In the genomic region with DNA sequence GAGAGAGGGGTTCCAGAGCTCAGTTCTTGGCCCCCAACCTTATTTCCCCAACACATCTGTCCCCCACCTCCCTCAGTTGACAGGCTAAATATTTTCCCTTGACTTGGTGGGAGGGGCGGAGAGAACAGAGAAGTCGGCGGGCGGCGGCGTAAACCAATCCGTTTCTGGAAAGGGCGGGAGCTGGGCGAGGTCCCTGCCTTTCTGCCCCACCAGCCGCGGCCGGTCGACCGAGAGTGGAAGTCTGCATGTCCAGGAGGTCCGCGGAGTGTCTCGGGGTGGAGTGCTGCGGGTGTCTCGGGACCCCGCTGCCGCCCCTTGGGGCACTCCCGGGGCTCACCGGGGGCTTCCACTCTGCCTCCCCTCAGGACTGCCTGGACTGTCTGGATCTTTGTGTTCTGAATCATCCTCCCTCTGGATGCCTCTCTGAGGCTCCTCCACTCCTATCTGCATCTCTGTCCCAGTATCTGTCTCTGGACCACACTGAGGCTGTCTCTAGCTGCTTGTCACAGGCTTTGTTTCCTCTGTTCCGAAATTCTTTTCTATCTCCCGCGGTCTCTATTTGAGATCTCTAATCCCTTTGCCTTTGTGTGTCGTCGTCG, we compare ENCODE assay signal across 8 mouse cellular contexts. TPM values are rescaled to one million over a fixed set of nuclear protein-coding genes. Genes with fewer than 3 reads are reported as not detected.
A peak's percentile ranks its signal among the peaks of the same experiment; 100 is the strongest.
DNase-seq lines count a peak whose midpoint lies in the region; ATAC-seq and TF ChIP-seq lines count a peak whose summit lies in the region.

A gene (plus strand): TSS at position 216 of the 599 bp plus-strand sequence.

- no peaks in the 10 kb centered on the region for H3K9me3 ChIP-seq in embryonic facial prominence, embryonic 13.5 days
- no peaks in the 10 kb centered on the region for H3K9me3 ChIP-seq in limb, embryonic 14.5 days (ENCODE audit: control insufficient read depth, low read length)
- H3K9me3 ChIP-seq in midbrain, postnatal 0 days (ENCODE audit: low read length), result no peaks in the 10 kb centered on the region

- no peaks in the 10 kb centered on the region for H3K36me3 ChIP-seq in embryonic facial prominence, embryonic 13.5 days
- H3K36me3 ChIP-seq in limb, embryonic 14.5 days (ENCODE audit: control insufficient read depth, insufficient read depth, low read length), result no peaks in the 10 kb centered on the region
- no peaks in the 10 kb centered on the region for H3K36me3 ChIP-seq in midbrain, postnatal 0 days (ENCODE audit: insufficient read depth, low read length)

- TF ChIP-seq CTCF in midbrain, postnatal 0 days (IDR thresholded peaks at IDR 0.05), result no peak

- H3K4me2 ChIP-seq in embryonic facial prominence, embryonic 13.5 days, result peak within 1 kb of the TSS; percentile 81
- H3K4me2 ChIP-seq in limb, embryonic 14.5 days (replicated peaks; ENCODE audit: low read depth, low read length, severe bottlenecking), result peak within 1 kb of the TSS; percentile 67
- H3K4me2 ChIP-seq in midbrain, postnatal 0 days (ENCODE audit: low read depth, low read length, poor library complexity, severe bottlenecking), result peak within 1 kb of the TSS; percentile 59

- ATAC-seq in embryonic facial prominence, embryonic 13.5 days (ENCODE audit: insufficient number of reproducible peaks, insufficient read depth, low FRiP score, low TSS enrichment, low read depth), result no peak
- no peak for ATAC-seq in limb, embryonic 14.5 days (ENCODE audit: low FRiP score, low read depth)
- ATAC-seq in midbrain, postnatal 0 days (ENCODE audit: low FRiP score), result no peak
- no peak for ATAC-seq in monocyte, adult 5-6 weeks (replicated peaks; ENCODE audit: insufficient number of reproducible peaks, low FRiP score, low TSS enrichment, poor library complexity, severe bottlenecking)

- WGBS in embryonic facial prominence, embryonic 13.5 days, result 1% methylated on average over 28 of the region's 29 CpGs
- 2% methylated on average over 23 of the region's 29 CpGs for whole genome bisulfite sequencing in limb, embryonic 14.5 days
- 1% methylated on average over 22 of the region's 29 CpGs for WGBS in midbrain, postnatal 0 days

- no peak within 1 kb of the TSS for H3K27ac ChIP-seq in embryonic facial prominence, embryonic 13.5 days
- H3K27ac ChIP-seq in limb, embryonic 14.5 days (replicated peaks; ENCODE audit: low read depth, low read length), result no peak within 1 kb of the TSS
- no peak within 1 kb of the TSS for H3K27ac ChIP-seq in midbrain, postnatal 0 days (ENCODE audit: low read depth, low read length)

- H3K9ac ChIP-seq in embryonic facial prominence, embryonic 13.5 days, result peak within 1 kb of the TSS; percentile 66
- H3K9ac ChIP-seq in limb, embryonic 14.5 days (ENCODE audit: low read depth, low read length, severe bottlenecking), result peak within 1 kb of the TSS; percentile 41; the same call in 1 of the 2 replicates
- H3K9ac ChIP-seq in midbrain, postnatal 0 days (replicated peaks; ENCODE audit: low read length, poor library complexity, severe bottlenecking), result 0 out of 2 replicates have a peak within 1 kb of the TSS, but pooled peaks have one; percentile 13

- peaks cover 100% of the 10 kb centered on the region for H3K27me3 ChIP-seq in embryonic facial prominence, embryonic 13.5 days
- H3K27me3 ChIP-seq in limb, embryonic 14.5 days (ENCODE audit: control insufficient read depth, insufficient read depth, low read length), result peaks cover 69% of the 10 kb centered on the region
- peaks cover 69% of the 10 kb centered on the region for H3K27me3 ChIP-seq in midbrain, postnatal 0 days (ENCODE audit: insufficient read depth, low read length)

- TF ChIP-seq POLR2A in limb, embryonic 14.5 days (IDR thresholded peaks at IDR 0.05; ENCODE audit: borderline replicate concordance, extremely low read depth, insufficient read depth, insufficient read length), result no peak

- peak; percentile 40 for DNase-seq in adrenal gland, adult 2 months
- DNase-seq in adrenal gland, adult 18-20 months (ENCODE audit: low spot score in 2 of 2), result no peak
- peak; percentile 63 for DNase-seq in heart, postnatal 4 days
- peak; percentile 21 for DNase-seq in limb, embryonic 14.5 days (ENCODE audit: low spot score)
- DNase-seq in midbrain, postnatal 0 days (ENCODE audit: low spot score), result no peak
- no peak for DNase-seq in thymus, postnatal 36 days

- peak within 1 kb of the TSS; percentile 45 for H3K4me3 ChIP-seq in embryonic facial prominence, embryonic 13.5 days
- peak within 1 kb of the TSS; percentile 37 for H3K4me3 ChIP-seq in limb, embryonic 14.5 days (replicated peaks; ENCODE audit: low read length)
- peak within 1 kb of the TSS; percentile 34 for H3K4me3 ChIP-seq in midbrain, postnatal 0 days (ENCODE audit: low read depth, low read length)

- H3K4me1 ChIP-seq in embryonic facial prominence, embryonic 13.5 days, result peaks cover 41% of the 10 kb centered on the region
- H3K4me1 ChIP-seq in limb, embryonic 14.5 days (ENCODE audit: control insufficient read depth, insufficient read depth, low read length), result peaks cover 18% of the 10 kb centered on the region
- 0 out of 2 replicates have a peak, but pooled peaks cover 4% of the 10 kb centered on the region for H3K4me1 ChIP-seq in midbrain, postnatal 0 days (ENCODE audit: insufficient read depth, low read length)

RNA-seq across cellular contexts. Expression of the gene that starts here (rescaled TPM):
- total RNA-seq in adrenal gland, adult 2 months (2021), result under 1 TPM; 0.52 to 0.69 TPM
- 1.2 and 3.9 TPM in 2 replicates for polyA plus RNA-seq in adrenal gland, adult 2 months (2012; rRNA removed)
- total RNA-seq in adrenal gland, adult 18-20 months (2021), result 1 to 10 TPM in 1 of 2 experiments, under 1 TPM in 1; 0.76 to 1.2 TPM
- polyA plus RNA-seq in embryonic facial prominence, embryonic 13.5 days (2015; fragmentation: Nextera tagmentation; extraction: Ambion mirVana), result 0.78 and 0.80 TPM in 2 replicates
- under 1 TPM in 1 of 2 experiments, not detected in 1; 0.07 TPM for total RNA-seq in heart, postnatal 4 days (2021)
- polyA plus RNA-seq in limb, embryonic 14.5 days (2012; rRNA removed), result 1.4 and 1.7 TPM in 2 replicates
- polyA plus RNA-seq in limb, embryonic 14.5 days (2014; fragmentation: Nextera tagmentation; extraction: Ambion mirVana), result 0.22 and 0.35 TPM in 2 replicates
- 0.16 and 0.42 TPM in 2 replicates for total RNA-seq in midbrain, postnatal 0 days (2014; rRNA removed)
- polyA plus RNA-seq in midbrain, postnatal 0 days (2015; fragmentation: Nextera tagmentation; extraction: Ambion mirVana), result 0.25 and 0.27 TPM in 2 replicates
- 0.21 to 0.49 TPM in 2 of 3 replicates, not detected in the other for total RNA-seq in monocyte, adult 5-6 weeks (2017)

Comparison
In these comparisons a context has a peak if more than half of its experiments do, and no peak if none do; other contexts are left out.
1. DNase-seq: peak in adrenal gland, adult 2 months (single experiment) and limb, embryonic 14.5 days (single experiment); none in adrenal gland, adult 18-20 months (0 of 2), midbrain, postnatal 0 days (single experiment) and thymus, postnatal 36 days (0 of 2).
2. Peak in DNase-seq in heart, postnatal 4 days; RNA of the gene not detected or under 1 TPM.
3. H3K9ac ChIP-seq: peak in every context shown above with its lines; median percentile 66 in embryonic facial prominence, embryonic 13.5 days; 41 in limb, embryonic 14.5 days; 13 in midbrain, postnatal 0 days.
4. Peak in every context shown above with its lines, with median percentiles within 50 percentile points of each other: H3K4me2 ChIP-seq and H3K4me3 ChIP-seq.